Mouse (Mus musculus) MEL (cell line): Measurements from ENCODE around the gene Sct.
"Not testable (repeated sequence)": the region's sequence is repeated elsewhere in the genome, so short reads cannot be mapped to it uniquely, and the experiment has no call there.

Experiments used
- BHLHE40 ChIP-seq: IDR thresholded peaks from 2 replicates; pipeline ENCODE4 v1.6.1; 2012; ENCODE audit warnings: low read depth, mild to moderate bottlenecking, inconsistent platforms, low read length, improper control_type of control experiment, borderline replicate concordance
- CHD2 ChIP-seq: IDR thresholded peaks from 2 replicates; pipeline ENCODE4 v1.6.1; 2011; ENCODE audit warnings: low read length, improper control_type of control experiment
- CTCF ChIP-seq, 3 experiments: IDR thresholded peaks in 2 of 3; conservative IDR thresholded peaks in 1 of 3; 2 replicates each; pipeline ENCODE4 v1.5.1; 2011 to 2012; ENCODE audit warnings: low read length in 3 of 3, low read depth in 2 of 3, mild to moderate bottlenecking in 2 of 3, improper control_type of control experiment in 1 of 3, inconsistent platforms in 1 of 3, mixed read lengths in 1 of 3, moderate library complexity in 1 of 3; ENCODE audit not compliant: control insufficient read depth in 1 of 3, insufficient read depth in 1 of 3, poor library complexity in 1 of 3, severe bottlenecking in 1 of 3
- E2F4 ChIP-seq: IDR thresholded peaks from 2 replicates; pipeline ENCODE4 v1.6.1; 2011; ENCODE audit warnings: low read depth, low read length, improper control_type of control experiment, borderline replicate concordance
- EP300 ChIP-seq, 2 experiments: IDR thresholded peaks; 2 replicates each; pipeline ENCODE4 v1.6.1; 2011; ENCODE audit warnings: improper control_type of control experiment in 2 of 2, low read length in 2 of 2, low read depth in 1 of 2, mild to moderate bottlenecking in 1 of 2
- ETS1 ChIP-seq: IDR thresholded peaks from 2 replicates; pipeline ENCODE4 v1.6.1; 2012; ENCODE audit warnings: low read depth, mild to moderate bottlenecking, inconsistent platforms, low read length, improper control_type of control experiment, moderate library complexity
- GABPA ChIP-seq: IDR thresholded peaks from 2 replicates; pipeline ENCODE4 v1.6.1; 2012; ENCODE audit warnings: low read depth, mild to moderate bottlenecking, inconsistent platforms, low read length, improper control_type of control experiment, moderate library complexity
- HCFC1 ChIP-seq: IDR thresholded peaks from 2 replicates; pipeline ENCODE4 v1.6.1; 2012; ENCODE audit warnings: low read depth, mild to moderate bottlenecking, inconsistent platforms, low read length, improper control_type of control experiment, moderate library complexity
- MAX ChIP-seq: IDR thresholded peaks from 2 replicates; pipeline ENCODE4 v1.6.1; 2011; ENCODE audit warnings: low read length, improper control_type of control experiment
- USF1 ChIP-seq: IDR thresholded peaks from 2 replicates; pipeline ENCODE4 v1.6.1; 2014; ENCODE audit warnings: low read depth, mild to moderate bottlenecking, inconsistent platforms, low read length, improper control_type of control experiment, moderate library complexity
- USF2 ChIP-seq, 2 experiments: IDR thresholded peaks; 2 replicates each; pipeline ENCODE4 v1.6.1; 2011 to 2012; ENCODE audit warnings: improper control_type of control experiment in 2 of 2, low read length in 2 of 2, borderline replicate concordance in 1 of 2, inconsistent platforms in 1 of 2, low read depth in 1 of 2, mild to moderate bottlenecking in 1 of 2; ENCODE audit not compliant: insufficient read depth in 1 of 2
- ZNF384 ChIP-seq: IDR thresholded peaks from 2 replicates; pipeline ENCODE4 v1.6.1; 2012; ENCODE audit warnings: low read depth, mild to moderate bottlenecking, inconsistent platforms, low read length, improper control_type of control experiment

DNA sequence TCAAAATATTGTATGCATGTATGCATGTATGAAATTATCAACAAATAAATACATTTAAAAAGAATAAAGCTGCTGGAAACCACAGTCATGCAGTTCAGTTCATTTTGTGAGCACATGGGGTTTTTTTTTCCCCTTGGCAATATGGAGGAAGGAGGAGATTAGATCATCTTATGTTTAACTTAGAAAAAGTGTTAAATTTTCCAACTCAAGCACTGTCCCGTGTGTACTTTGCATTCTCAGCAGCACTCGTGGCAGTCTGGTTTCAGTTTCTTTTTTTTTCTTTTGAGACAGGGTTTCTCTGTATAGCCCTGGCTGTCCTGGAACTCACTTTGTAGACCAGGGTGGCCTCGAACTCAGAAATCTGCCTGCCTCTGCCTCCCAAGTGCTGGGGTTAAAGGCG is 28.4 kb downstream of the Sct start:
- not testable (repeated sequence) for TF ChIP-seq CTCF (IDR thresholded peaks at IDR 0.05 in 2 of 3, conservative IDR thresholded peaks at IDR 0.05 in 1 of 3; ENCODE audit: control insufficient read depth in 1 of 3, insufficient read depth in 1 of 3, low read depth in 2 of 3, low read length in 3 of 3, poor library complexity in 1 of 3, severe bottlenecking in 1 of 3); CHD2; USF1; ETS1; USF2 (IDR thresholded peaks at IDR 0.05; ENCODE audit: borderline replicate concordance in 1 of 2, insufficient read depth in 1 of 2, low read depth in 1 of 2, low read length in 2 of 2); EP300 (IDR thresholded peaks at IDR 0.05; ENCODE audit: low read depth in 1 of 2, low read length in 2 of 2); BHLHE40; ZNF384; GABPA; MAX; E2F4; HCFC1
